In genomic region chr3:57420660-57421059, GRCm38 (mm10) we compare ENCODE assay signal across 31 mouse cellular contexts. TPM values are rescaled to one million over a fixed set of nuclear protein-coding genes. Genes with fewer than 3 reads are reported as not detected.
A peak's percentile ranks its signal among the peaks of the same experiment; 100 is the strongest.
DNase-seq lines count a peak whose midpoint lies in the region; ATAC-seq and TF ChIP-seq lines count a peak whose summit lies in the region.
"Had no signal": no experiment of that assay in that cellular context is flagged by ENCODE, and none has a peak within 500 bp of the region (broad histone marks: within the 10 kb centered on the region; RNA-seq: fewer than 3 reads in every experiment).

No protein-coding gene starts in this region.

- H3K4me2 ChIP-seq in intestine, postnatal 0 days (replicated peaks; ENCODE audit: low read depth) = no peak overlapping the region
- H3K4me2 ChIP-seq in intestine, embryonic 16.5 days (ENCODE audit: low read depth, low read length) = no peak overlapping the region
- H3K4me2 ChIP-seq: embryonic facial prominence, embryonic 13.5 days; forebrain, embryonic 12.5 days; forebrain, embryonic 15.5 days; heart, embryonic 12.5 days; heart, embryonic 15.5 days; hindbrain, embryonic 13.5 days had no signal

- 87% methylated on average over 1 of the region's 1 CpGs for WGBS in intestine, postnatal 0 days
- 89% methylated on average over 1 of the region's 1 CpGs for WGBS in intestine, embryonic 16.5 days

- no peak overlapping the region for H3K9ac ChIP-seq in intestine, postnatal 0 days (ENCODE audit: low read depth, low read length)
- H3K9ac ChIP-seq in intestine, embryonic 16.5 days (ENCODE audit: low read depth, low read length) = no peak overlapping the region
- H3K9ac ChIP-seq: embryonic facial prominence, embryonic 13.5 days; forebrain, embryonic 12.5 days; forebrain, embryonic 15.5 days; heart, embryonic 12.5 days; heart, embryonic 15.5 days; hindbrain, embryonic 13.5 days had no signal

- H3K4me1 ChIP-seq in intestine, postnatal 0 days (replicated peaks; ENCODE audit: control insufficient read depth, insufficient read depth, low read length) = no peaks in the 10 kb centered on the region
- peaks cover 2% of the 10 kb centered on the region; the same call in 1 of the 2 replicates for H3K4me1 ChIP-seq in intestine, embryonic 16.5 days (ENCODE audit: control insufficient read depth, insufficient read depth, low read length)
- H3K4me1 ChIP-seq: embryonic facial prominence, embryonic 13.5 days; forebrain, embryonic 12.5 days; forebrain, embryonic 15.5 days had no signal

- H3K36me3 ChIP-seq in intestine, postnatal 0 days (ENCODE audit: control insufficient read depth, insufficient read depth) = no peaks in the 10 kb centered on the region
- no peaks in the 10 kb centered on the region for H3K36me3 ChIP-seq in intestine, embryonic 16.5 days (ENCODE audit: control insufficient read depth, insufficient read depth, low read length)
- H3K36me3 ChIP-seq: embryonic facial prominence, embryonic 10.5 days; embryonic facial prominence, embryonic 13.5 days; forebrain, embryonic 12.5 days; forebrain, embryonic 15.5 days; heart, embryonic 12.5 days; heart, embryonic 15.5 days; hindbrain, embryonic 10.5 days; hindbrain, embryonic 13.5 days had no signal

- no peak overlapping the region for H3K4me3 ChIP-seq in intestine, postnatal 0 days (ENCODE audit: low read depth, low read length)
- H3K4me3 ChIP-seq in intestine, embryonic 16.5 days (ENCODE audit: low read length) = no peak overlapping the region
- H3K4me3 ChIP-seq: embryonic facial prominence, embryonic 10.5 days; embryonic facial prominence, embryonic 13.5 days; erythroblast, embryonic 14.5 days; forebrain, embryonic 12.5 days; forebrain, embryonic 15.5 days; heart, embryonic 12.5 days; heart, embryonic 15.5 days; hindbrain, embryonic 10.5 days; hindbrain, embryonic 13.5 days had no signal

- DNase-seq in 3134 (ENCODE audit: extremely low read depth, insufficient read length, low spot score) (peak; percentile 23), 416B (ENCODE audit: low read depth) (peak; percentile 50)
- DNase-seq in lung, postnatal 36 days = no peak
- DNase-seq in right cerebral cortex, postnatal 14 days = no peak
- DNase-seq: adrenal gland, adult 8-10 months; adrenal gland, postnatal 25 days; B cell, adult 2 months; cerebellum, adult 11-12 months; cerebellum, adult 8-10 months; cerebellum, postnatal 10 days; cerebellum, postnatal 36 days; embryo, embryonic 11 days; gastrocnemius, postnatal 25 days; heart, adult 18-20 months; heart, postnatal 10 days; heart, postnatal 36 days had no signal

- H3K27me3 ChIP-seq in intestine, postnatal 0 days (replicated peaks; ENCODE audit: control insufficient read depth, insufficient read depth, low read length) = no peaks in the 10 kb centered on the region
- no peaks in the 10 kb centered on the region for H3K27me3 ChIP-seq in intestine, embryonic 16.5 days (replicated peaks; ENCODE audit: control insufficient read depth, insufficient read depth, low read length)
- H3K27me3 ChIP-seq: embryonic facial prominence, embryonic 13.5 days; forebrain, embryonic 12.5 days; forebrain, embryonic 15.5 days; heart, embryonic 12.5 days; heart, embryonic 15.5 days; hindbrain, embryonic 13.5 days had no signal

- ATAC-seq in intestine, postnatal 0 days = 0 out of 2 replicates have a peak, but pooled peaks have one; percentile 4
- no peak for ATAC-seq in intestine, embryonic 16.5 days
- ATAC-seq: activated CD4-positive, CD25-positive, alpha-beta regulatory T cell, adult 4 months; CD4-positive, CD25-positive, alpha-beta regulatory T cell, adult 4 months; forebrain, embryonic 15.5 days; hindbrain, embryonic 16.5 days had no signal

- H3K27ac ChIP-seq in intestine, postnatal 0 days (ENCODE audit: low read depth, low read length) = no peak overlapping the region
- no peak overlapping the region for H3K27ac ChIP-seq in intestine, embryonic 16.5 days (ENCODE audit: low read length)
- H3K27ac ChIP-seq: embryonic facial prominence, embryonic 10.5 days; embryonic facial prominence, embryonic 13.5 days; forebrain, embryonic 12.5 days; forebrain, embryonic 15.5 days; heart, embryonic 15.5 days; hindbrain, embryonic 10.5 days; hindbrain, embryonic 13.5 days had no signal

- no peak for TF ChIP-seq CTCF in intestine, postnatal 0 days (IDR thresholded peaks at IDR 0.05; ENCODE audit: low read depth)

- no peaks in the 10 kb centered on the region for H3K9me3 ChIP-seq in intestine, postnatal 0 days (ENCODE audit: control insufficient read depth)
- H3K9me3 ChIP-seq in intestine, embryonic 16.5 days (ENCODE audit: control insufficient read depth, low read length) = no peaks in the 10 kb centered on the region
- H3K9me3 ChIP-seq: embryonic facial prominence, embryonic 10.5 days; embryonic facial prominence, embryonic 13.5 days; forebrain, embryonic 12.5 days; forebrain, embryonic 15.5 days; heart, embryonic 12.5 days; heart, embryonic 15.5 days; hindbrain, embryonic 10.5 days; hindbrain, embryonic 13.5 days had no signal

RNA-seq across cellular contexts. Expression of gene Tm4sf4, which starts 4.5 kb away (rescaled TPM):
- polyA plus RNA-seq in intestine, postnatal 0 days (2015; fragmentation: Nextera tagmentation; extraction: Ambion mirVana) = 95.5 and 110 TPM in 2 replicates
- polyA plus RNA-seq in intestine, embryonic 16.5 days (2015; fragmentation: Nextera tagmentation; extraction: Ambion mirVana) = 43.9 and 44.7 TPM in 2 replicates
- polyA plus RNA-seq: activated CD4-positive, CD25-positive, alpha-beta regulatory T cell, adult 4 months; CD4-positive, CD25-positive, alpha-beta regulatory T cell, adult 4 months; cortical plate, adult 2 months; embryonic facial prominence, embryonic 10.5 days; embryonic facial prominence, embryonic 13.5 days; erythroblast, embryonic 14.5 days; forebrain, embryonic 12.5 days had no signal

Comparison
In these comparisons a context has a peak if more than half of its experiments do, and no peak if none do; other contexts are left out.
1. DNase-seq: peak in 3134 (single experiment) and 416B (single experiment); none in lung, postnatal 36 days (single experiment) and right cerebral cortex, postnatal 14 days (single experiment).